Mouse (Mus musculus) forebrain, embryonic 15.5 days (tissue): Measurements from ENCODE around the gene Ypel2. TPM values are rescaled to one million over a fixed set of nuclear protein-coding genes. Genes with fewer than 3 reads are reported as not detected.
"Not testable (repeated sequence)": the region's sequence is repeated elsewhere in the genome, so short reads cannot be mapped to it uniquely, and the experiment has no call there.

Experiments
- ATAC-seq: fragments of 200-750 bp; cut with Nextera tagmentation; replicated peaks from 2 replicates; pipeline ENCODE4 v1.8.0; 2017; ENCODE audit warnings: mild to moderate bottlenecking, moderate TSS enrichment, moderate library complexity
- H3K27ac ChIP-seq: fragments of 300-500 bp; sonication (generic); replicated peaks from 2 replicates; pipeline ENCODE4 v1.5.1; 2015; ENCODE audit warnings: mild to moderate bottlenecking, inconsistent platforms
- H3K27me3 ChIP-seq: fragments of 300-500 bp; sonication (generic); 2 replicates; pipeline ENCODE4 v1.6.1; 2015; ENCODE audit warnings: inconsistent platforms
- H3K36me3 ChIP-seq: fragments of 300-500 bp; sonication (generic); 2 replicates; pipeline ENCODE4 v1.6.1; 2015; ENCODE audit warnings: mild to moderate bottlenecking, inconsistent platforms
- H3K4me1 ChIP-seq: fragments of 300-500 bp; sonication (generic); 2 replicates; pipeline ENCODE4 v1.6.1; 2015; ENCODE audit warnings: inconsistent platforms
- H3K4me2 ChIP-seq: fragments of 300-500 bp; sonication (generic); replicated peaks from 2 replicates; pipeline ENCODE4 v1.6.1; 2015; ENCODE audit warnings: mild to moderate bottlenecking, inconsistent platforms
- H3K4me3 ChIP-seq: fragments of 300-500 bp; sonication (generic); 2 replicates; pipeline ENCODE4 v1.5.1; 2015; ENCODE audit warnings: mild to moderate bottlenecking, inconsistent platforms
- H3K9ac ChIP-seq: fragments of 300-500 bp; sonication (generic); replicated peaks from 2 replicates; pipeline ENCODE4 v1.6.1; 2015; ENCODE audit warnings: mild to moderate bottlenecking, inconsistent platforms
- H3K9me3 ChIP-seq: fragments of 300-500 bp; sonication (generic); 2 replicates; pipeline ENCODE4 v1.6.1; 2016; ENCODE audit warnings: inconsistent platforms
- WGBS: fragments of 180-500 bp; shearing (Covaris S2); methylation state at CpG from one replicate; pipeline ENCODE4 v1.1.7; 2015; ENCODE audit warnings: mixed read lengths; 5-methylcytosine and 5-hydroxymethylcytosine counted together
- polyA plus RNA-seq: library from polyadenylated mRNA; unstranded; fragments of >200 nt; fragmentation: Nextera tagmentation; extraction: Ambion mirVana; gene quantifications from 2 replicates; pipeline ENCODE4 v1.2.1, GENCODE M21; 2015

The Ypel2 gene
- 8.1 and 8.3 TPM in 2 replicates for polyA plus RNA-seq

- Histone ChIP-seq H3K9me3 (no peaks in the 10 kb centered on the region), H3K4me2 (peak within 1 kb of the TSS; percentile 84), H3K4me1 (peaks cover 57% of the 10 kb centered on the region), H3K4me3 (peak within 1 kb of the TSS; percentile 95), H3K27ac (peak within 1 kb of the TSS; percentile 95), H3K27me3 (no peaks in the 10 kb centered on the region), H3K9ac (peak within 1 kb of the TSS; percentile 82), H3K36me3 (no peaks in the 10 kb centered on the region)
- WGBS: under 1% methylated on average over 94 of the region's 96 CpGs
- ATAC-seq: peak; percentile 100
Observed at GRCm38 (mm10) chr11:86993041-86994037, at the start of gene Ypel2. Ypel2 (minus strand) TSS chr11:86993707.

DNA sequence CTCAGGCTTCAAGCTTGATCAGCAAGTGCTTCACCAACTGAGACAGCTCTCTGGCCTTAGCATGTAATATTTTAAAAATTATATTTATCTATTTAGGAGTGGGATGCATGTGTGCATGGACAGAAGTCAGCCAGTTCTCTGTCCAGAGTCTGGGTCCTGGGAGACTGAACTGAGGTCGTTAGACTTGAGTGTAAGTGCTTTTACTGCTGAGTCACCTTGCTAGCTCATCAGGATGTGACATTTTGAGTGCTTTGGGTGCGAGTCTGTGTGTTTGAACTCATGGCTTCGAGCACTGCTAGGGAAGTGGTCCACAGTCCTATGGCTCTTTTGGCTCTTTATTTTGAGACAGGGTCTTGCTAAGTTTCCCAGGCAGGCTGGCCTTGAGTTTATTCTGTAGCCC lies 49.5 kb upstream of the Ypel2 start:
- Histone ChIP-seq H3K9ac (no peak overlapping the region), H3K9me3 (no peaks in the 10 kb centered on the region), H3K4me3 (no peak overlapping the region), H3K27ac (no peak overlapping the region), H3K27me3 (no peaks in the 10 kb centered on the region), H3K4me1 (no peaks in the 10 kb centered on the region), H3K4me2 (no peak overlapping the region), H3K36me3 (peaks cover 86% of the 10 kb centered on the region)
- WGBS: 91% methylated on average over 3 of the region's 3 CpGs
- ATAC-seq: no peak

DNA sequence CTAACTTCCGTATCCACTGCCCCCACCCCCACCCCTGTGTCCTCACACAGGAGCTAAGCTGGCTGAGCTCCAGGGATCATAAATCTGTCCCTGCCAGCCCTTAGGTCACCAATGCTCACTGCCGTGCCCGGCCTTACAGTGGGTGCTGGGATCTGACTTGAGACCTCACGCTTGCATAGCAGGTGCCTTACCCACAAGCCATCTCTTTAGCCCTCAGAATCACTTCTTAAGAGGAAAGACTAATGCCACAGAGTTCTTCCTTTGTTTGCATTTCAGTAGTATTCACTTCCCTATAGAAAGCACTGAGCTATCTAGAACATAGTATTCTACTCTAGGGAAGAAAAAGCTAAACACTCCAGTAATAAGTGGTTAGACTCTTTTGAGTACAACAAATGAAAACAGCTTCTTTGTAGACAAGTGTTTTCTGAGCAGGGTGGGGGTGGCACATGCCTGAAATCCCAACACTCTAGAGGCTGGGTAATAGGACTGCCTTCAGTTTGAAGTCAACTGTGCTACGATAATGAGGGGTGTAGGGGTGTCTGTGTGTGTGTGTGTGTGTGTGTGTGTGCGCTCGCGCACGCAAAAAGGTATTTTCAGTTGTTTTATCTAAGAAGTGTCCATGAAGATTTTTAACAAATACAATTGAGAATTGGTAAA lies 45.9 kb upstream of the Ypel2 start:
- no peaks in the 10 kb centered on the region for H3K9me3 ChIP-seq
- no peak overlapping the region for H3K4me3 ChIP-seq
- no peak overlapping the region for H3K27ac ChIP-seq
- H3K4me2 ChIP-seq: no peak overlapping the region
- H3K36me3 ChIP-seq: peaks cover 83% of the 10 kb centered on the region
- 91% methylated on average over 9 of the region's 9 CpGs for WGBS
- no peaks in the 10 kb centered on the region for H3K4me1 ChIP-seq
- no peaks in the 10 kb centered on the region for H3K27me3 ChIP-seq
- no peak overlapping the region for H3K9ac ChIP-seq
- no peak for ATAC-seq

GRCm38 (mm10) chr11:87036180-87036579 lies 42.7 kb upstream of the Ypel2 start:
- no peaks in the 10 kb centered on the region for H3K27me3 ChIP-seq
- H3K9me3 ChIP-seq: no peaks in the 10 kb centered on the region
- no peak for ATAC-seq
- H3K9ac ChIP-seq: no peak overlapping the region
- H3K36me3 ChIP-seq: peaks cover 73% of the 10 kb centered on the region
- no peaks in the 10 kb centered on the region for H3K4me1 ChIP-seq
- H3K4me2 ChIP-seq: no peak overlapping the region
- H3K27ac ChIP-seq: no peak overlapping the region
- H3K4me3 ChIP-seq: no peak overlapping the region
- 71% methylated on average over 4 of the region's 4 CpGs for WGBS

GRCm38 (mm10) chr11:87028212-87028611 lies 34.7 kb upstream of the Ypel2 start:
- Histone ChIP-seq H3K27me3 (no peaks in the 10 kb centered on the region), H3K27ac (no peak overlapping the region), H3K9ac (no peak overlapping the region), H3K9me3 (no peaks in the 10 kb centered on the region), H3K4me3 (no peak overlapping the region), H3K4me1 (no peaks in the 10 kb centered on the region), H3K36me3 (peaks cover 9% of the 10 kb centered on the region), H3K4me2 (no peak overlapping the region)
- WGBS: 93% methylated on average over 3 of the region's 3 CpGs
- ATAC-seq: no peak

DNA sequence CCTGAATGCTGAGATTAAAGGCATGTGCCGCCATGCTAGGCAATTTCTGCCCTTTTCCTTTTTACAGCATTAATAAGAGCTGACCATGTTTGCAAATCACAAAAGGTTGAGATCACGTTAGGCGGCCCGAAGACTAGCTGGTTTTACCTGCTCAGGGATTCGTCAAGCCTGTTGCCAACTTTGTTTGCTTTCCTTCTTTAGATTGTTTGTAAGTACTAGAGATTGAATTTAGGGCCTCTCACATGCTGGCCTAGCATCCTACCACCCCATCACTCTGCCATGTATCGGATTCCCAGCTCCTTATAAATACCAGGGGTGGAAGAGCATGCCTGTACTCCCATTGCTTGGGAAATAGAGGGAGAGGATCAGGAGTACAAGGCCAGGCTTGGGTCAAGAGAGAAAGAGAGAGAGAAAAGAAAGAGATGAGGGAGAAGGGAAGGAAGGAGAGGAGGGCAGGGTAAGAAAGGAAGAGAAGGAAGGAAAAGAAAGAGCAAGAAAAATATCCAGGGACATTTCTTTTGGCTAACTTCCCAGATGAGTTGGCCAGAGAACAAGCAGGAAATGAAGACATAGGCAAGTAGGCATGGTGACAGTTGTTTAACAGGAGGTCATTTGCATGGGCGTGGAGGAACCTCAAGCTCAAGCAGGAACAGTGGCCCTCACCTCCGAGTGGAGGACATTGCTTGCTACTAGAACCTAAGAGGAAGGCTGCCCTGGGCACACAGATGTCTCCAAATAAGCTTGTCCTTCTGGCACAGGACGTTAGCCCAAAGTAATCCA lies 32.8 kb upstream of the Ypel2 start:
- no peak overlapping the region for H3K27ac ChIP-seq
- H3K36me3 ChIP-seq: no peaks in the 10 kb centered on the region
- no peaks in the 10 kb centered on the region for H3K9me3 ChIP-seq
- H3K27me3 ChIP-seq: no peaks in the 10 kb centered on the region
- 85% methylated on average over 9 of the region's 9 CpGs for WGBS
- H3K4me1 ChIP-seq: no peaks in the 10 kb centered on the region
- no peak overlapping the region for H3K9ac ChIP-seq
- ATAC-seq: no peak
- no peak overlapping the region for H3K4me3 ChIP-seq
- no peak overlapping the region for H3K4me2 ChIP-seq

- Histone ChIP-seq H3K4me1 (no peaks in the 10 kb centered on the region), H3K9me3 (no peaks in the 10 kb centered on the region), H3K9ac (no peak overlapping the region), H3K4me3 (no peak overlapping the region), H3K27me3 (no peaks in the 10 kb centered on the region), H3K4me2 (no peak overlapping the region), H3K27ac (no peak overlapping the region), H3K36me3 (no peaks in the 10 kb centered on the region)
- 86% methylated on average over 3 of the region's 3 CpGs for WGBS
- ATAC-seq: no peak
Observed at GRCm38 (mm10) chr11:87025351-87025750, 31.8 kb upstream of the Ypel2 start.

- not testable (repeated sequence) for H3K9me3 ChIP-seq, H3K4me3 ChIP-seq, H3K36me3 ChIP-seq, H3K9ac ChIP-seq, H3K27me3 ChIP-seq, H3K4me2 ChIP-seq, H3K27ac ChIP-seq, ATAC-seq, H3K4me1 ChIP-seq
- WGBS: 68% methylated on average over 8 of the region's 8 CpGs
Observed at GRCm38 (mm10) chr11:87023240-87023639, 29.7 kb upstream of the Ypel2 start.

DNA sequence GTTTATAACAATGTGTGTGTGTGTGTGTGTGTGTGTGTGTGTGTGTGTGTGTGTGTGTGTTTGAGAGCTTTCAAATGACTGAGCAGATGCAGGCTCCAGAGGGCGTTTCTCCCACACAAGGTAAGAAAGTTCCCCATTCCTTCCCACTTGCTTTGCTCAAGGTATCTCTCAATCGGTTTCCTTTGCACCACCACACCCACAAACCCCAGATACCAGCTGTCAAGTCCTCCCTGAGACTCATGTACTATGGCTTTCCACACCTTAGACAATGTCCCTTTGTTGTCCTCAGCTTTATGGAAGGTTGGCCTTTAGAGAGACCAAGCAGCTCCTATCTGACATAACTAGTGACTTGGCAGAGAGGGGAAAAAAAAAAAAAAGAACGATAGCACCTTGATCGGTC lies 29.3 kb upstream of the Ypel2 start:
- H3K4me1 ChIP-seq: no peaks in the 10 kb centered on the region
- no peak overlapping the region for H3K27ac ChIP-seq
- H3K4me3 ChIP-seq: no peak overlapping the region
- H3K36me3 ChIP-seq: no peaks in the 10 kb centered on the region
- ATAC-seq: no peak
- no peak overlapping the region for H3K4me2 ChIP-seq
- WGBS: 79% methylated on average over 4 of the region's 4 CpGs
- no peak overlapping the region for H3K9ac ChIP-seq
- H3K27me3 ChIP-seq: no peaks in the 10 kb centered on the region
- no peaks in the 10 kb centered on the region for H3K9me3 ChIP-seq

DNA sequence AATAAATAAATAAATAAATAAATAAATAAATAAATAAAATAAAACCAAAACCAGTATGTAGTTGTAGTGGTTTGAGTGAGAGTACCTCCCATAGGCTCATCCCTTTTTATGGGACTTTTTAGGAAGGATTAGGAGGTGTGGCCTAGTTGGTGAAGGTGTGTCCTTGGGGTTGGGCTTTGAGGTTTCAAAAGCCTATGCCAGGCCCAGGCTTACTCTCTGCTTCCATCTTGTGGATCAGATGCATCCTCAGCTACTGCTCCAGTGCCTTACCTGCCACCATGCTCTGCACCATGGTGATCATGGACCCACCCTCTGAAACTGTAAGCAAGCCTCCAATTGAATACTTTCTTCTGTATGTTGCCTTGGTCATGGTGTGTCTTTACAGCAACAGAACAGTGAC lies 28.0 kb upstream of the Ypel2 start:
- Histone ChIP-seq H3K27ac (no peak overlapping the region), H3K4me3 (no peak overlapping the region), H3K4me1 (no peaks in the 10 kb centered on the region), H3K9me3 (no peaks in the 10 kb centered on the region), H3K36me3 (no peaks in the 10 kb centered on the region), H3K9ac (no peak overlapping the region), H3K4me2 (no peak overlapping the region), H3K27me3 (no peaks in the 10 kb centered on the region)
- ATAC-seq: no peak

- Histone ChIP-seq H3K4me1 (no peaks in the 10 kb centered on the region), H3K4me3 (no peak overlapping the region), H3K27ac (no peak overlapping the region), H3K36me3 (no peaks in the 10 kb centered on the region), H3K27me3 (no peaks in the 10 kb centered on the region), H3K4me2 (no peak overlapping the region), H3K9me3 (no peaks in the 10 kb centered on the region), H3K9ac (no peak overlapping the region)
- ATAC-seq: no peak
- 84% methylated on average over 5 of the region's 5 CpGs for WGBS
Observed at GRCm38 (mm10) chr11:87020449-87020848, 26.9 kb upstream of the Ypel2 start.

DNA sequence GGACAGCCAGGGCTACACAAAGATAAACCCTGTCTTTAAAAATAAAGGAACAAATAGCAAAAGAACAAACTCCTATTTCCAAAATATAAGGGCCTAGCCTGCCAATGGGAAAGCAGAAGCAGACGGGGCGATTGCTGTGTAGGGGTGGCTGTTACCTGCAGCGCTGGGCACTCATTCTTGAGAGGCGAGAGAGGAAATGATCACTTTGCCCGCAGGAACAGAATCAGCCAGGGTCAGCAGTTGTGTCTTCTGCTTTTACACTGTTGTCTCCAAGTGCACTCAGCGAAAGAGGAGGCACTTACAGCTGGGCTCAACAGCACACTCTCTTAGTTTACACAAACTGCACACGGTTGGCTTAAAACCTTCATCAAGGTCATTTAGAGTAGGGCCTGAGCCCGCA lies 25.9 kb upstream of the Ypel2 start:
- Histone ChIP-seq H3K4me2 (no peak overlapping the region), H3K4me3 (no peak overlapping the region), H3K27ac (no peak overlapping the region), H3K9me3 (no peaks in the 10 kb centered on the region), H3K4me1 (no peaks in the 10 kb centered on the region), H3K27me3 (no peaks in the 10 kb centered on the region), H3K36me3 (no peaks in the 10 kb centered on the region), H3K9ac (no peak overlapping the region)
- ATAC-seq: no peak
- WGBS: 83% methylated on average over 8 of the region's 8 CpGs
